Mouse (Mus musculus): ENCODE data around the gene AC134908.4. TPM values are rescaled to one million over a fixed set of nuclear protein-coding genes. Genes with fewer than 3 reads are reported as not detected.

AC134908.4 gene
- polyA plus RNA-seq, 1 experiment, result 0.64 TPM

DNA sequence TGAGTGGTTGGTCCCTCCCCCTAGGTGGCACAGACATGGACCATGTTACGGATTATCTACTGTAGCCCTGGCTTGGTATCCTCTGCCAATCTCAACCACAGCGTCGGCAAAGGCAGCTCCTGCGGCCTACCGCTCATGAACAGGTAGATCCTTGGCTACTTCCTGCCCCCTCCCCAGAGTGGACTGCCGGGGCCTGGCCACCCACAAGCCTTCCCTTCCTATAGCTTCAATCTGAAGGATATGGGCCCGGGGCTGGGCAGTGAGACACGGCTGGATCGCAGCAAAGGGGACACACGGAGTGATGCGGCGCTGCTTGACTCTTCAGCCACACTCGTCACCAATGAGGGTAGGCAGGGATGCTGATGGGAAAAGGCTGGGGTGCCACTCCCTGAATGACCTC, 31.6 kb upstream of the AC134908.4 start:
- no peak for DNase-seq
- Histone ChIP-seq H3K4me3 (ENCODE audit: insufficient read depth, low read depth, low read length) (no peak overlapping the region), H3K27me3 (replicated peaks; ENCODE audit: control insufficient read depth, insufficient read depth, low read length) (no peaks in the 10 kb centered on the region), H3K4me1 (ENCODE audit: control insufficient read depth, insufficient read depth, low read length) (peaks cover 20% of the 10 kb centered on the region), H3K36me3 (ENCODE audit: control insufficient read depth, insufficient read depth, low read length) (no peaks in the 10 kb centered on the region), H3K27ac (ENCODE audit: insufficient read depth, low read depth, low read length) (no peak overlapping the region)
- WGBS, result 92% methylated on average over 13 of the region's 13 CpGs
- TF ChIP-seq CTCF (conservative IDR thresholded peaks at IDR 0.05; ENCODE audit: insufficient read depth, insufficient read length, low read depth, low read length), result no peak
- TF ChIP-seq POLR2A (IDR thresholded peaks at IDR 0.05; ENCODE audit: low read depth, low read length), result no peak

DNA sequence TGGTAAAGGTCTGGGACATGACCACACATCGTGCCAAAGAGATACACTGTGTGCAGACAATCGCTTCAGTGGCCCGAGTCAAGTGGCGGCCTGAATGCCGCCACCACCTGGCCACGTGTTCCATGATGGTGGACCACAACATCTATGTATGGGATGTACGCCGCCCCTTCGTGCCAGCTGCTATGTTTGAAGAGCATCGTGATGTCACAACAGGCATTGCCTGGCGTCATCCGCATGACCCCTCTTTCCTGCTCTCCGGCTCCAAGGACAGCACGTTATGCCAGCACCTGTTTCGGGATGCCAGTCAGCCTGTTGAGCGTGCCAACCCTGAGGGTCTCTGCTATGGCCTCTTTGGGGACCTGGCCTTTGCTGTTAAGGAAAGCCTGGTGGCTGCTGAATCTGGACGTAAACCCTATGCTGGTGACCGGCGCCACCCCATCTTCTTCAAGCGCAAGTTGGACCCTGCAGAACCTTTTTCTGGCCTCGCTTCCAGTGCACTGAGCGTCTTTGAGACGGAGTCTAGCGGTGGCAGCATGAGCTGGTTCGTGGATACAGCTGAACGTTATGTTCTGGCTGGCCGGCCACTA, 30.6 kb upstream of the AC134908.4 start:
- Histone ChIP-seq H3K27me3 (replicated peaks; ENCODE audit: control insufficient read depth, insufficient read depth, low read length) (no peaks in the 10 kb centered on the region), H3K4me1 (ENCODE audit: control insufficient read depth, insufficient read depth, low read length) (peaks cover 14% of the 10 kb centered on the region), H3K27ac (ENCODE audit: insufficient read depth, low read depth, low read length) (no peak overlapping the region), H3K4me3 (ENCODE audit: insufficient read depth, low read depth, low read length) (no peak overlapping the region), H3K36me3 (ENCODE audit: control insufficient read depth, insufficient read depth, low read length) (no peaks in the 10 kb centered on the region)
- WGBS, result 94% methylated on average over 27 of the region's 27 CpGs
- no peak for DNase-seq
- no peak for TF ChIP-seq POLR2A (IDR thresholded peaks at IDR 0.05; ENCODE audit: low read depth, low read length)
- no peak for TF ChIP-seq CTCF (conservative IDR thresholded peaks at IDR 0.05; ENCODE audit: insufficient read depth, insufficient read length, low read depth, low read length)

DNA sequence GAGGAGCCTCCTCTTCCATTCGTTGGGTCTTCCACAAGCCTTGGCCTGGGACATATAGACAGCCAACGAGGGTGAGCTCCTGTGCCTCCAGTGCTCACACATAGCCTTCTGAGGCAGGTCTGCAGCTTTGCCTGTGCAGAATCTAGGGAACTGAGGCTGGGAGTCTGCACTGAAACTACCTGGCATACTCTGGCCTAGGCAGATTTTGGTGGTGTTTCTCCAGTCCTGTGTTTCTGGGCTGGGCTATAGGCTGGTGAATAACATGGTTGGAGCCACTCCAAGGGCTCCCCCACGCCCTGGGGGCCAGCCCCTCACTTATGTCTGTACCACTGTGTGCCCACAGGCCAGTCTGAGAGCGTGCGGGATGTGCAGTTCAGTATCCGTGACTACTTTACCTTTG, 29.9 kb upstream of the AC134908.4 start:
- peaks cover 14% of the 10 kb centered on the region for H3K4me1 ChIP-seq (ENCODE audit: control insufficient read depth, insufficient read depth, low read length)
- no peak for DNase-seq
- H3K27me3 ChIP-seq (replicated peaks; ENCODE audit: control insufficient read depth, insufficient read depth, low read length), result no peaks in the 10 kb centered on the region
- no peaks in the 10 kb centered on the region for H3K36me3 ChIP-seq (ENCODE audit: control insufficient read depth, insufficient read depth, low read length)
- no peak overlapping the region for H3K4me3 ChIP-seq (ENCODE audit: insufficient read depth, low read depth, low read length)
- 87% methylated on average over 6 of the region's 6 CpGs for WGBS
- TF ChIP-seq POLR2A (IDR thresholded peaks at IDR 0.05; ENCODE audit: low read depth, low read length), result no peak
- TF ChIP-seq CTCF (conservative IDR thresholded peaks at IDR 0.05; ENCODE audit: insufficient read depth, insufficient read length, low read depth, low read length), result no peak
- H3K27ac ChIP-seq (ENCODE audit: insufficient read depth, low read depth, low read length), result no peak overlapping the region

DNA sequence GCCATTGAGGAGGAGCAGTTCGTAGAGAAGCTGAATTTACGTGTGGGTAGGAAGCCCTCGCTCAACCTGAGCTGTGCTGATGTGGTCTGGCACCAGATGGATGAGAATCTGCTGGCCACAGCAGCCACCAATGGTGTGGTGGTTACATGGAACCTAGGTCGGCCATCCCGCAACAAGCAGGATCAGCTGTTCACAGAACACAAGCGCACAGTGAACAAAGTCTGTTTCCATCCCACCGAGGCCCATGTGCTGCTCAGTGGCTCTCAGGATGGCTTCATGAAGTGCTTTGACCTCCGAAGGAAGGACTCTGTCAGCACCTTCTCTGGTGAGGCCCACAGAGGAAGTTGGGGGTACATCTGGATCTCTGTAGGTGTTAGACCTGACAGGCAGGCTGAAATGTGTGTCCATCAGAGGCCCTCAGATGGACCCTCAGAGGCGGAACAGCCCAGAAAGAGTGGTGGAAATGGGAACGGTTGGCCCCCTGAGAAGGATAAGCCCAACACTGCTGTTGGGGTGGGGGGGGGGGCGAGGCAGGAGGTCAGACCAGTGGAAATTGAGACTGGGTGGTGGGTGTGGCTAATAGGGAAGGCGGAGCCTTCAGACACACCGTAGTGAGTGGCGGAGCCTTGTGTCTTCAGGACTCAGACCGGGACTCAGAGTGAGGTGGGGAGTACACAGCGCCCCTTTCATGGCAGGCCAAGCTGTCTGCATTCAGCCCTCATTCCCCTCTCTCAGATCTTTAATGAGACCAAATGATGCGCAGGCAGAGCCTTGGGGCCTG, 29.1 kb upstream of the AC134908.4 start:
- Histone ChIP-seq H3K27me3 (replicated peaks; ENCODE audit: control insufficient read depth, insufficient read depth, low read length) (no peaks in the 10 kb centered on the region), H3K4me1 (ENCODE audit: control insufficient read depth, insufficient read depth, low read length) (peaks cover 14% of the 10 kb centered on the region), H3K4me3 (ENCODE audit: insufficient read depth, low read depth, low read length) (peak overlapping the region; percentile 91; the same call in 1 of the 2 replicates), H3K36me3 (ENCODE audit: control insufficient read depth, insufficient read depth, low read length) (no peaks in the 10 kb centered on the region), H3K27ac (ENCODE audit: insufficient read depth, low read depth, low read length) (no peak overlapping the region)
- no peak for DNase-seq
- 71% methylated on average over 17 of the region's 17 CpGs for WGBS
- TF ChIP-seq CTCF (conservative IDR thresholded peaks at IDR 0.05; ENCODE audit: insufficient read depth, insufficient read length, low read depth, low read length) (no peak), POLR2A (IDR thresholded peaks at IDR 0.05; ENCODE audit: low read depth, low read length) (no peak)

DNA sequence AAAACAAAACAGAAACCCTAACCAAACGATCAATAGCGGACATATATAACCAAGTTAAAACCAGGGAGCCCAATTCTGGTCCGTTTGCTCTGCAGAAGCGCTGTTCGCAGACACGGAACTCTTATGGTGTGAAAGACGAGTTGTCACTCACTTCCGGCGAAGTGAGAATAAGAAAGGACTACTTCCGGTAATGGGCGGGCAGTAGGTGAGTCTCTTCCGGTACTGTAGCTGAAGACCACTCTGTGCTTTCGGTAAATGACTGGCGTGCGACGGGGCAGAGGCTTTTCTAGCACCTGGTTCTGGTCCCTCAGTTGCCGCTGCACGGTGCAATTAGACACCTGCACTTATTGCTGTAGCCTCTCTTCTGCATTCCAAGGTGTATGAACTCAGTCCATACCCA, 28.0 kb upstream of the AC134908.4 start, which contains the start of gene Wdr24:
TSS of gene Wdr24 (plus strand) at position 176 of the 400 bp plus-strand sequence.
- TF ChIP-seq CTCF (conservative IDR thresholded peaks at IDR 0.05; ENCODE audit: insufficient read depth, insufficient read length, low read depth, low read length) (no peak), POLR2A (IDR thresholded peaks at IDR 0.05; ENCODE audit: low read depth, low read length) (peak; percentile 18)
- Histone ChIP-seq H3K27me3 (replicated peaks; ENCODE audit: control insufficient read depth, insufficient read depth, low read length) (no peaks in the 10 kb centered on the region), H3K27ac (ENCODE audit: insufficient read depth, low read depth, low read length) (0 out of 2 replicates have a peak within 1 kb of the TSS, but pooled peaks have one; percentile 53), H3K4me1 (ENCODE audit: control insufficient read depth, insufficient read depth, low read length) (peaks cover 13% of the 10 kb centered on the region), H3K36me3 (ENCODE audit: control insufficient read depth, insufficient read depth, low read length) (no peaks in the 10 kb centered on the region), H3K4me3 (ENCODE audit: insufficient read depth, low read depth, low read length) (peak within 1 kb of the TSS; percentile 91)
- under 1% methylated on average over 18 of the region's 18 CpGs for WGBS
- DNase-seq, result peak; percentile 89

DNA sequence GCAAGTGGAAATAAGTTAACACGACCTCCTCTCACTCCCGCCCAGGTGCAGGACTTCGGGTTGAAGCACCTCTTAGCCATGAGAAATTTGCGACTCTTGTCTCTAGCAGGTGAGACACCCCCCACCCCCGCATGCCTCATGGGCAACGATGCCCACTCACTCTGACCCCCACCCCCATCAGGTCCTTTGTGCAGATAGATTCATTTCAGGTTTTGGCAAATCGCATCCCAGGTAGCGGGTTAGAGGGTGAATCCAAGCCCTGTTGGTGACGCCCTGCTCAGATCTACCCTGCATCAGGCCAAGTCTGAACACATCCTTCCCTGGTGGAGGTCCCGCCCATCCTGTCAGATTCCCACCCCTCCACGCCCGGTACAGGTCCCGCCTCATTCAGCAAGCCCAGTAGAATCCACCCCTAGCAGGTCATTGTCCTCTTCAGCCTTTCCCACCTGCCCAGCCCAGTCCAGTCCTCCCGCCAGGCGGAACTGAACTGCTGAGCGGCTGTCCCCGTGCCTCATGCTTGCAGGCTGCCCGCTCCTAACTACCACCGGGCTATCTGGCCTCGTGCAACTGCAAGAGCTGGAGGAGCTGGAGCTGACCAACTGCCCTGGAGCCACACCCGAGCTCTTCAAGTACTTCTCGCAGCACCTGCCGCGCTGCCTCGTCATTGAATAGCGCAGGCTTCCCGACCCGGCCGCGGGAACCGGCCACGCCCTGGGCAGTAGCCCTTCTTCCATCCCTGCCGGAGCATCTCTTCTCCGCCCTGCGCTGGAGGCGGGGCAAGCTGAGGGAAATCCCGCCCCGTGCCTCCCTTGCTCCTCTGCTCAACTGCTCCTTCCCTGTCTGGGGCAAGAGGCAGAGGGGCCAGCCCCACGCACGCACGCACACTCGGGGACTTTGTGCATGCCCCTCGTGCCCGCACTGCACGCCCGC, 23.7 kb upstream of the AC134908.4 start:
- WGBS, result 7% methylated on average over 44 of the region's 46 CpGs
- TF ChIP-seq CTCF (conservative IDR thresholded peaks at IDR 0.05; ENCODE audit: insufficient read depth, insufficient read length, low read depth, low read length), result no peak
- no peak for TF ChIP-seq POLR2A (IDR thresholded peaks at IDR 0.05; ENCODE audit: low read depth, low read length)
- H3K36me3 ChIP-seq (ENCODE audit: control insufficient read depth, insufficient read depth, low read length), result no peaks in the 10 kb centered on the region
- DNase-seq, result peak; percentile 33
- no peaks in the 10 kb centered on the region for H3K27me3 ChIP-seq (replicated peaks; ENCODE audit: control insufficient read depth, insufficient read depth, low read length)
- peaks cover 4% of the 10 kb centered on the region for H3K4me1 ChIP-seq (ENCODE audit: control insufficient read depth, insufficient read depth, low read length)
- no peak overlapping the region for H3K4me3 ChIP-seq (ENCODE audit: insufficient read depth, low read depth, low read length)
- H3K27ac ChIP-seq (ENCODE audit: insufficient read depth, low read depth, low read length), result no peak overlapping the region

Data from kidney, adult 2 months (tissue).